15 mouse cellular contexts compared by ENCODE assay signal in the genomic region with DNA sequence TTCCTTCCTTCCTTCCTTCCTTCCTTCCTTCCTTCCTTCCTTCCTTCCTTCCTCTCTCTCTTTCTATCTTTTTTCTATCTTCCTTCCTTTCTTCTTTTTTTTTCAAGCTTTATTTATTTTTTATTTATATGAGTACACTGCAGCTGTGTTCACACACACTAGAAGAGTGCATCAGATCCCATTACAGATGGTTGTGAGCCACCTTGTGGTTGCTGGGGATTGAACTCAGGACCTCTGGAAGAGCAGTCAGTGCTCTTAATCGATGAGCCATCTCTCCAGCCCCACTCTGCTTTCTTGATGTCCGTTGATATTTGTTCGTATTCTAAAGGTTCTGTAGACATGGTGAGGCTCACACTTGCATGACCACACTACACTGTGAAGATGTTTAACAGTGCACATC. TPM values are rescaled to one million over a fixed set of nuclear protein-coding genes. Genes with fewer than 3 reads are reported as not detected.
"Had no signal": no experiment of that assay in that cellular context is flagged by ENCODE, and none has a peak within 500 bp of the region (broad histone marks: within the 10 kb centered on the region; RNA-seq: fewer than 3 reads in every experiment).

No protein-coding gene starts in this region.

RNA-seq across cellular contexts. Expression of a gene that starts 20.0 kb away (rescaled TPM):
- total RNA-seq: layer of hippocampus, adult 18-20 months; layer of hippocampus, postnatal 25 days; left cerebral cortex, adult 18-20 months; left cerebral cortex, postnatal 10 days; left cerebral cortex, postnatal 36 days; liver, adult 2 months; megakaryocyte progenitor cell, adult 5-6 weeks; megakaryocyte-erythroid progenitor cell, adult 5-6 weeks had no signal
- polyA plus RNA-seq: limb, embryonic 11.5 days; liver, adult 2 months; midbrain, embryonic 11.5 days; midbrain, embryonic 14.5 days; neural tube, embryonic 12.5 days; neural tube, embryonic 15.5 days; testis, adult 2 months; urinary bladder, adult 2 months had no signal
